Mouse (Mus musculus): Measurements from ENCODE around the gene Vps26c. TPM values are rescaled to one million over a fixed set of nuclear protein-coding genes. Genes with fewer than 3 reads are reported as not detected.

The Vps26c gene
- polyA plus RNA-seq (2017; shearing (Covaris generic)), result 92.9 TPM

GRCm38 (mm10) chr16:94526344-94527151, at the start of gene Vps26c:
Gene Vps26c (minus strand): TSS chr16:94526830.

GRCm38 (mm10) chr16:94569229-94570176, 42.9 kb upstream of the Vps26c start, which contains the start of gene Dyrk1a:
Gene Dyrk1a (plus strand): TSS chr16:94570010.

Other genes starting within 250 kb of the Vps26c start
- 5.8 TPM for gene Hlcs, start 213.3 kb downstream of the Vps26c start, polyA plus RNA-seq (2017; shearing (Covaris generic))
- 0.95 TPM for gene Ripply3, start 198.4 kb downstream of the Vps26c start, polyA plus RNA-seq (2017; shearing (Covaris generic))
- 75.3 TPM for gene Ttc3, start 156.2 kb downstream of the Vps26c start, polyA plus RNA-seq (2017; shearing (Covaris generic))
- gene Pigp, start 155.0 kb downstream of the Vps26c start, polyA plus RNA-seq (2017; shearing (Covaris generic)), result 73.4 TPM
- gene Dyrk1a, start 43.2 kb upstream of the Vps26c start, polyA plus RNA-seq (2017; shearing (Covaris generic)), result 7.9 TPM